Mouse (Mus musculus): ENCODE data around the gene Foxj2.

Foxj2 gene

DNA sequence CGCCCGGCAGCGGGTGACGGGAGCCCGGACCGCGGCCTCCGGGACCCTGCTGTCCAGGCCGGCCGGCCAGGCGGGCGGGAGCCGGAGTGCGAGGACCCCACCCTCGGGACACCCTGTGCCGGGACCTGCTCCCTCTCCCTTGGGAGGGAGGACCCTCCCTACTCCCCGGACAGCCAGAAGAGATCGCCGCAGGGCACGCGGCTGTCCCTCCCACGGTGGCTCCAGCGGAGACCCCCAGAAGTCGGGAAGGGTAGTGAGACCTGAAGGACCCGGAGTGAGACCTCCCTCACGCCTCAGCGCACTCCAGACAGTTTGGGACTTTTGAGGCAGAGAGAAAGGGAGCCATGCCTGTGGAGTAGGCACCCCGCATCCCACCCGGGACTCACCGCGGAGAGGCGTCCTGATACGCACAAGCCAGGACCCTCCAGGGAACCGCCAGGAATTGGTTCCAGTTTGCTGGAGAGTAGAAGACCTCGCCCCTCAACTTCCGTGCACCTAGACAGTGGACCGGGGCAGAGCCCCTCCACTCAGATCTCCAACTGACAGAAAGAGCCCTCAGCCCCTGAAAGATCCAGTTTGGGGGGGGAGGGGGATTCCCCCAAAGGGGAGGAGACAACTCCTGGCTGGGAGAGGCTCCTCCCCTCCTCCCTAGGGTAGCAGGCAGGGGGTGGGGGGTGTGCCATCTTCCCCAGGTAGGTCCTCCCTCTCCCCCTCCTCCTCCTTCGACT, 521 bp downstream of the Foxj2 start:
- DNase-seq, result peak; percentile 28 to 36

- peak; percentile 22 to 35 for DNase-seq
Measured at GRCm38 (mm10) chr6:122820799-122821650, 1.3 kb downstream of the Foxj2 start.

DNA sequence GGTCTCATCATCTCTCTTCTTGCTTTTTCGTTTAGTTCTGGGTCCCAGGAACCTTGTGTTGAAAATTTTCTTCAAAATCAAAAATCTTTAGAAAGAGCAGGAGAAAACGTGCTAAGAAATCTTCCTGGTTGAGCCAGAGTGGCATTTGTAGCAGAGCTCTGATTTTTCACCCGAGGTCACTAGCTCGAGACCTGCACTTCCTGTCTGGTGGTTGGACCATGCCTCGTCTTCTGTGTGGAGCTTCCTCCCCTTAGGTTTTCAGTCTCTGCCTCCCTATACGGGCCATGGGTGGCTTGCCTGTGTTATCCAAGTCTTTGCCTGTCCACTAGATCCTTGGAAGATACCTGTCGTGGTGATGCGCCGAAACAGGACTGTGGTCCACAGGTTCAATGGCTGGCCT, 2.1 kb downstream of the Foxj2 start:
- DNase-seq, result no peak

DNA sequence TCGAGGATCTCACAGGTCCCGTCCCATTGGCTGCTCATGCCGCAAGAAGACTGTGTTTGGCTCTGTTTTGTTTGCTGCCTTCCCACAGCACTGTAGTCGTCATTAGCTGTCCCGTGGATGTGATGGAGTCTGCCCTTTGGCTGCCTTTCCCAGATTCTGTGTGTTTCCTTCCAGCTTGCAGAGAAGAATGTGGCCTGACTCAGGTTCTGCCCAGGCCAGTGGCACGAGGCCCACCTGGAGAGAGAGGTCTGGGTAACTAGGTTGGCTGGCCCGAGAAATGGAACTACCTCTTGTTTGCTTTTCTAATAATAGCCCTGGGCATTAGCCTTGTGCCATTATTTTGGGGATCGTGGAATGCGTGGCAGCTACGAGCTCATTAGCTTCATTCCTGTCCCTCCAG, 4.4 kb downstream of the Foxj2 start:
- DNase-seq, result peak; percentile 19 to 44

DNA sequence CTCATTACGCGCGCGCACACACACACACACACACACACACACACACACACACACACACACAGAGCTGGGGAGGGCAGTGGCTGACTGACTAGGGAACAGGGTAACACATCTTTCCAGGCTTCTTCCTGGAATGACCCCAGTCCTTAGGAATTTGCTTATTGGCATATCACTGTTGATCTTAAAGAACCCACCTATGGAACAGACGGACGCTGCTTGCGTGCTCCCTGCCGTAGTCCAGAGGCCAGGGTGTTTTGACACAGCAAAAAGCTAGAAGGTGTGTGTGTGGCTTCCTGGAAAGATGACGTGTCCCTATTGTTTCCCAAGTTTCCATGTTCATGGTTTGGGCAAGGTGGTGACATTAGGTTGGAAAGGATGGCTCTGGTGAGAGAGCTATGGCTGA, 5.5 kb downstream of the Foxj2 start:
- no peak for DNase-seq

DNA sequence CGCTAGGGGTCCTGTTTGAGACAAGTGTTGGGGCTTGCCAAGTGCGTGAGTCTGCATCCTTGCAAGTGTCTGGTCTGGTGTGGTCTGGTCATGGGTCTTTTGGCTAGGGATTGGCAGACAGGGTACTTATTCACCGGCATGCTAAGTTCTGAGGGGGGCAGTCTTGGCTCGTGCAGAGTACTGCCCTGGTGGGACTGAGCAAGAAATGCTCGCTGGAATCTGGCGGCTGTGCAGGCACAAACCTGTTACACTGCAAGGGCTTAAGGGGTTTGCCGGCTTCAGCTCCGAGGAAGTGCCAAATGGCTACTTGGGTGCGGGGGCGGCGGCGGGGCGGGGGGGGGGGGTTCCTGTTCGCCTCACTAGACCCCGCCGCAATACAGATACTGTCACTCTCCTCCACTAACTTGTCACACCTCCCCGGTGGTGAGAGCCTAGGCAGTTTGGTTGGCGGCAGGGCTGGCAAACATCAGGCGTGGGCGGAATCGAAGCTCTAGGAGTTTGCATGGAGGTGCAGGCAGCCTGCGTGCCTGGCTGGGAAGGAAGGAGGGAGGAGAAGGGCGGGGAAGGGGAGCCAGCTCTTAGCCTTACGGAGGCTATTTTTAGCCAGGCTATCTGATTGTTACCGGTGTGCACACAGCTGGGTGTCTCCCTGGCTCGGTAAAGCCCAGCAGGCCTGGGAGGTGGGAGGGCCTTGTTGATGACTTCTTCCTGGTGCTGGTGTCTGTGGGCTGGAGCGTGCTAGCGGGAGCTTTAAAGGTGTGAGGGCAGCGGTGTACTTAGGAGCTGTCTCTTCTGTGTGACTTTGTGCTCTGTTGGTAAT, 6.4 kb downstream of the Foxj2 start:
- peak; percentile 56 to 73 for DNase-seq

DNA sequence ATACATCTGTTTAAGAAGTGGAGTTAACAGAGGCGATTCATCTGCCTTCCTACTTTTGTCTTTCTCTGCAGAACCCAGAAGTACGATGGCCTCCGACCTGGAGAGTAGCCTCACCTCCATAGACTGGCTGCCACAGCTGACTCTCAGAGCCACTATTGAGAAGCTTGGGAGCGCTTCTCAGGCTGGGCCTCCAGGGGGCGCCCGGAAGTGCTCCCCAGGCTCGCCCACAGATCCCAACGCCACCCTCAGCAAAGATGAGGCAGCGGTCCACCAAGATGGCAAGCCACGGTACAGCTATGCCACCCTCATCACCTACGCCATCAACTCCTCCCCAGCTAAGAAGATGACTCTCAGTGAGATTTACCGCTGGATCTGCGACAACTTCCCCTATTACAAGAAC, 8.4 kb downstream of the Foxj2 start:
- DNase-seq, result peak in 1 of 2 experiments; percentile 24

- no peak for DNase-seq
Measured at GRCm38 (mm10) chr6:122832880-122833279, 13.2 kb downstream of the Foxj2 start.

DNA sequence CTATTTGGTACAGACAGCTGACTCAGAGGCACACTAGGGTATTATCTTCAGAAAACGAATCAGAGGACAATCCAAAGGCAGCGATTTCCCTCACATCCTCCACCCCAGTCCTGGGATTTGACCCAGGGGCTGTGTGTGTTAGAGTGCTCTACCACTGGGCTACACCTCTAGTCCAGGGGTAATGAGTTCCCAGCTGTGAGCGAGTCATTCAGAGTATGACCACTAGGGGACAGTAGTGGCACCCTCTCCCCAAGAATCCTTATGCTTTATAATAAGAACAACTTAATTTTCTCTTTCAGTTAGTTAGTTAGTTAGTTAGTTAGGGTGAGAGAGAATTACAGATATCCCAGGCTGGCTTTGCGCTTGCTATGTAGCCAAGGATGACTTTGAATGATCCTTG, 14.7 kb downstream of the Foxj2 start:
- DNase-seq, result peak in 1 of 2 experiments; percentile 63

DNA sequence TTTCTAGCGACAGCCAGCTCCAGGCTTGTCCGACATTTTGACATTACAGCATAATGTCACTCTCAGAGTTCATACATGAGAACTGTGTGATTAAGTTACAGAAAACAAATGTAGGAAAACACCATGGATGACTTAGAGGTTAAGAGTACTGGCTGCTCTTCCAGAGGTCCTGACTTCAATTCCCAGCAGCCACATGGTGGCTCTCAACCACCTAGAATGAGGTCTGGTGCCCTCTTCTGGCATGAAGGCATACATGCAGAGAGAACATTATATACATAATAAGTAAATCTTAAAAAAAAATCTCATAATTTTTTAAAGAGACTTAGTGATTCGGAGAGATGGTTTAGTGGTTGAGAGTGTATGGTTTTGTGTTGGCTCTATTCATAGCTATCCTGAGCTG, 17.3 kb downstream of the Foxj2 start:
- DNase-seq, result no peak

DNA sequence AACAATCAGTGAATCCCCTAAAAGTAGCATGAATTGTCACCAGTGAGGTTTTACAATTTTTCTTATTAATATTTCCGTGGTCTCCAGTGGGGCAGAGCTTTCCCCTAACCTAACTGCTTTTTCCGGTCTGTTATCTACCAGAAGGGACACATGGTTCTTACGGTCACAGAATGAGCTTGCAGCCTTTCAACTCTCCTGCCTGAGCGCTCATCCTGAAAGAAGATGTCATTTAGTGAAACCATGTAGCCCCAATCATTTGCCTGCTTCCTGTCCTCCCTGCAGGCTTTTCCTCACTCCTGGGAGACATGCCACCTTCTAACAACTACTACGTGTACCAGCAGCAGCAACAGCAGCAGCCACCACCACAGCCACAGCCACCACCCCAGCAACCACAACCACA, 17.8 kb downstream of the Foxj2 start:
- DNase-seq, result no peak

DNA sequence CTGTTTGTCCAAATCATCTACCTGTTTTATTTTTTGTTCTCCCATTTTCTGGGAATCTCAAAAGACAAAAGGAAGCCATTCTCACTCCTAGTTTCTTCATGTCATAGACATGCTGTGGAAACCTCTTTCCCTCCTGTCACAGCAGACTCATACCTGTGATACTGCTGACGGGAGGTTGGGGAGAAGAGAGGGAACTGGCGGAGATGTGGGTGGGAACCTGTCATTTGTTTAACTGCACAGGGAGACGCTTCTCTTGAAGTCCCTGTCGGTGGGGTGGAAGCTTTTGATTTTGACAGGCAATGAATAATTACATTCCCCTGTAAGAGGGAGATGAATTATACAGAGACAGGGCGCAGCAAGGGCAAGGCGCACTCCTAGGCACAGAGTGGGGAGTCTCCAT, 24.0 kb downstream of the Foxj2 start:
- DNase-seq, result no peak

- no peak for DNase-seq
Measured at GRCm38 (mm10) chr6:122852696-122853095, 33.0 kb downstream of the Foxj2 start.

DNA sequence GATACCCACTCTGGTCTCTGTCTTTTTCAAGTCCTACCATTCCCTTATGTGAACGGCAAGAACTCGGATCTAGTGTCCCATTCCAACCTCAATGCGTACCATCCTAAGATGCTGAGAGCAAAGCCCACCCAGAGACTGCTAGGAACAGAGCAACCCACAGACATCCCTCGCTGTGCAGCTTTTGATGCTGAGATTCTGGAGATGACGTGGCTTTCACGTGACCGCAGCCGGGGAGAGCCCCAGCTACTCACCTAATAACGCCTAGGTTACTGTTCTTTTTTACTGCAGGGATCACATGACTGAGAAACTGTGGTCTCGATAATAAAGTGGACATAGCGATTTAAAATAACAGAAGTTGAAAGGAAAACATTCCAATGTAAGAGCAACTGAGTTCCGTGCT, 34.8 kb downstream of the Foxj2 start:
- no peak for DNase-seq

DNA sequence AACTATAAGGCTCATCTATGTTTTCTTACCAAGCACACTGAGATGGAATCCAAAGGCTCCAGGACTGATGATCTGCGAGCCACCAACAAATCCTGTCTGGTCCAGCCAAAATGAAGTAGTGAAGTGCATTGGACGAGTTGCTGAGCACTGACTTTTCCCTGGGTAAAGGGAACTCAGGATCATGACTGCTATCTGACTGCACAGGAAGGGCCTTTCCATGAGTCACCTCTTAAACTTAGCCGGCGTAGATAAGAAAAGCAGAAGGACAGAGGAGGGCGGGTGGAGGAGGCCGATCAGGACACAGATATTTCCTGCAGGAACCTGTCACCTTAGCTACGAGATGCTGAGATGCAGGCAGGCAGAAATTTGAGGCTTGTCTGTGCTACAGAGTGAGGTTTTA, 36.2 kb downstream of the Foxj2 start, which contains the start of gene C3ar1:
Gene C3ar1, minus strand, starts transcription at position 207 of the 400 bp plus-strand sequence.
- no peak for DNase-seq

DNA sequence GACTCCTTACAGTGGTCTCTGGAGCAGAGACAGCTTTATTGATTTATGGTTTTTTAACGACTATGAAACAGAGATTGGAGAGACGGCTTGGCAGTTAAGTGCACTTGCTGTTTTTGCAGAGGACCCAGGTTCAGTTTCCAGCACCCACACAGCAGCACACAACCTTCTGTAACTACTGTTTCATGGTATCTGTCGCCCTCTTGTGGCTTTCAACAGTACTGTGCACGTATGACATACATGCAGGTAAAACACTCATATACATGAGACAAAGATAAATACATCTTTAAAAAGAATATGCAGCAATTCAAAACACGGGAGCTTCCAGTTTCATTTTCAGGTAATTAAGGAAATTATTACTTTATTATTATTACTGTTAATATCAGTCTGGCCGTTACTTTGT, 42.7 kb downstream of the Foxj2 start:
- no peak for DNase-seq

- DNase-seq, result no peak
Measured at GRCm38 (mm10) chr6:122862871-122863270, 43.2 kb downstream of the Foxj2 start.

DNA sequence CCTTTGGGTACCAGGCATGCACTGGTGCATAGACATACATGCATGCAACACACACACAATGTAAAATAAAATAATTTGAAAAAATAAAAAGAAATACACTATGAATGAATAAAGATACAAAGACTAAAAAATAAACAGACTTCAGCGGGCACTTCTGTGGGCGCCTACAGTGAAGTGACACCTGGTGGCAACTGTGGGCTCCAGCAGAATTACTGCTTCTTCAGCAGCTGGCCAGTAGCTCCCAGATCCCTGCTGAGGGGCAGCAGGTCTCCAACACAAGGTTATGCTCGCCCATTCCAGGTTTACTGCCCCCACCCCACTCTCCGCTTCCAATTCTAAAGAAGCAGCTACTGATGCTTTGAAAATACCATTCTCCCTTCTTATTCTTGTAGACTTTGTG, 48.2 kb downstream of the Foxj2 start:
- no peak for DNase-seq

DNA sequence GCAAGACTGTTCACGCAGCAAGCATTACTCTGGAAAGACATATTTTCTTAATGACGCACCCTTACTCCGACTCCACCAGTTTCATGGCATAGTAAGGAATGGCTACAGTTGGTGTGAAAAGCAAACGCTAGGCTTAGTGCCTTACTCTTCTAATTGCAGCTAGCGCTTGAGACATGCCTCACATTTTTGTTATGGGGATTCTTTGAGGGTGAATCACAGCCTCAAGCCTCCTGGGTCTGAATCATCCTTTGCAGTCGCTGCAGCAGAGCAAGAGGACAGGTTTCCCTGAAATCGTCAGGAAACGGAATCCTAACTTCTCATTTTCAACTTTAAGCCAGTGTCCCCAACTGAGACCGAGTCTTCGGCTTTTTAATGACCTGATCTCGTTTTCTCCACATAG, 50.1 kb downstream of the Foxj2 start:
- DNase-seq, result no peak

GRCm38 (mm10) chr6:122872800-122873199, 53.1 kb downstream of the Foxj2 start:
- no peak for DNase-seq

DNA sequence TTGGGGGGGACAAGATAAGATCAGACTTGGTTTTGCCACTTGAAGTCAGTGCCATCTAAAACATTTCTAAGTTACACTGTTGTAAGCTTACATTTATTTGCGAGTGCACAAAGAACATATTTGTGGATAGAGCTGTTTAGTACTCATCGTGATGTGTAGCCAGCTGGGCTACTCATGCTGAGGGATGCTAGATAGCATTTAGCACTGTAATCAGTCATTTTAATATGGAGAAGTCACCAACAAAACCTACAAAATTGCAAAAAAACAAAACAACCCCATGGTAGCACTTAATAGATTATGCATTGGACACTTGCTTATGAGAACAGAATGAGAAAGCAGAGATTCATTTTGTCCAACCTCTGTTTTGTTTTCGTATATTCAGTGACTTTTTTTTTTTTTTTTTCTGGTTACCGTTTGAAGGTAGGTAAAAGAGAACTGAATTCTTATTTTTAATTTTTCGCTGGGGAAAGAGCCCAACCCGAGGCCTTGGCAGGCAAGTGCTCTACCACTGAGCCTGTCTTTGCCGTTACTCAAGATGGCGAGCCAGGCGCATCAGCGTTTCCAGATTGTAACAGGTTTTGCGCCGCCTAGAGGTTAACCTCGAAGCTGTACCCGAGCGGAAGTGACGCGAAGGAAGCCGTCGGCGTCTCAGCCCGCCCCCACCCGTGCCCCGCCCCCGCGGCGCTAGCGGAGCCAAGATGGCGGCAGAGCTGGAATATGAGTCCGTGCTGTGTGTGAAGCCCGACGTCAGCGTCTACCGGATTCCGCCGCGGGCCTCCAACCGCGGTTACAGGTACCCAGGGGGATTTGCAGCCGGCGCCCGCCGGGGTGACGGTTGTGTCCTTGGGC, 54.4 kb downstream of the Foxj2 start, which contains the start of gene Necap1:
Gene Necap1, plus strand, starts transcription at position 604 of the 849 bp plus-strand sequence.
- DNase-seq, result peak; percentile 95 to 99

- no peak for DNase-seq
Measured at GRCm38 (mm10) chr6:122874720-122875389, 55.1 kb downstream of the Foxj2 start.
